Mouse (Mus musculus): Measurements from ENCODE around the gene Sarm1.
"Not testable (repeated sequence)": the region's sequence is repeated elsewhere in the genome, so short reads cannot be mapped to it uniquely, and the experiment has no call there.

The Sarm1 gene

DNA sequence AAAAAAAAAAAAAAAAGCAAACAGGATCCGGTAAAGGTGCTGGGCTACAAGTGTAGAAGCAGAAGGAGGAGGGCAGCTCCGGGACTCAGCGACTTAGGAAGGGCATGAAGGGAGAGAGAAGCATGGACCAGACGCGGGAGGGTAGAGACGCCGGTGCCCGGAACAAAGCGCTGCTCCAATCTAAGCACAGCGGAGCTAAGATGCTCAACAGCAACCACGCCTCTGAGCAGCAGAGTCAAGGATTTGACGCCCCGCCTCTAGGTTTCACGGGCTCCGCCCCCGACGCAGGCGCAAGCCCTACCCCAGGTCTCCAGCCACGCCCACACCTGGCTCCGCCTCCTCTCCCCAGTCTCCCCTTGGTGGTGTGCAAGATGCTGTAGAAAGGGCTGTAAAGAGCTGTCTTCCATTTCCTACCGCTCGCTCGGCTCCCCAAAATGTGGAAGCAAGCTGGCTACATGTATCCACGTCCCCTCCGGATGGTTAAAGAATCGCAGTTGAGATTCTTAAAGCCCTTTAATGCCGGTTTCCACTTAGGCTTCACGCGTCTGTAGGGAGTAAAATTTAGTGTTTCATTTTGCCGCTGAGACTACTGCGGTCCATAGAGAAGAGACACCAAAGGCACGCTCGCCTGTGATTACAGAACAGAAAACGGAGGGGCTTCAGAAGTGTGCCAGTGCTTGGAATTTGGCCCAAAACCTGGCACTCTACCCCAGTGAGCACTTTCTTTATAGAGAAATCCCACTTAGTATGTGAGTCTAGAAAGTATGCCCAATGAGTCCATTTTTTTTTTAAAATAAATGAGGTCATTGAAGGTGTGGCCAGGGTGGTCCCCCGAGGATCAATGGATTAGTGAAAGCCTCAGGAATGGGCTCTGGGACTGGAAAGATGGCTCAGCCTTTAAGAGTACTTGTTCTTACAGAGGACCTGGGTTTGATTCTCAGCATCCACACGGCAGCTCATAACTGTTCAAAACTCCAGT is at the start of gene Sarm1:
Gene Sarm1 (minus strand): TSS at position 211 of the 979 bp plus-strand sequence.
- in situ Hi-C loops (cut with MboI; ENCODE audit: low pct_unique_long_range_greater_than_20kb in 1 of 2, low sequenced_read_pairs in 2 of 2, unreplicated experiment in 1 of 2), result no loop called here

DNA sequence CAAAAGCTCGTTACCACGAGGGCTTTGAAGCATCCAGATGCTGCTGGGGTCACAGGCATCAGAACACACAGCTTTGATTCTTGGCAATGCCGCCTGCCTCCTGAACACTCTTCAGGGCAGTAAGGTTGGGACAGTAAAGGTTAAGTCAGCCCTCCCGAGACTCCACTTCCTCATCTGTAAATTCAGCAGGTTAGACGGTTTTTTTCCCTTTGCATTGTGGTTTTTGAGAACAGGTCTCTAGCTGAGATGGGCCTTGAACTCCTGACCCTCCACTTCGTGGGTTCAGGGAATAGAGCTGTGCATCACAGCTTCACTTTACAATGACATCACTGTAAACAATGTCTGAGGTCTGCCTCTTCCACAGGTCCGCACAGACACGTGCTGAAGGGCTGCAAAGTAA is 47.6 kb upstream of the Sarm1 start:
- in situ Hi-C loops (cut with MboI; ENCODE audit: low pct_unique_long_range_greater_than_20kb in 1 of 2, low sequenced_read_pairs in 2 of 2, unreplicated experiment in 1 of 2), result no loop called here

DNA sequence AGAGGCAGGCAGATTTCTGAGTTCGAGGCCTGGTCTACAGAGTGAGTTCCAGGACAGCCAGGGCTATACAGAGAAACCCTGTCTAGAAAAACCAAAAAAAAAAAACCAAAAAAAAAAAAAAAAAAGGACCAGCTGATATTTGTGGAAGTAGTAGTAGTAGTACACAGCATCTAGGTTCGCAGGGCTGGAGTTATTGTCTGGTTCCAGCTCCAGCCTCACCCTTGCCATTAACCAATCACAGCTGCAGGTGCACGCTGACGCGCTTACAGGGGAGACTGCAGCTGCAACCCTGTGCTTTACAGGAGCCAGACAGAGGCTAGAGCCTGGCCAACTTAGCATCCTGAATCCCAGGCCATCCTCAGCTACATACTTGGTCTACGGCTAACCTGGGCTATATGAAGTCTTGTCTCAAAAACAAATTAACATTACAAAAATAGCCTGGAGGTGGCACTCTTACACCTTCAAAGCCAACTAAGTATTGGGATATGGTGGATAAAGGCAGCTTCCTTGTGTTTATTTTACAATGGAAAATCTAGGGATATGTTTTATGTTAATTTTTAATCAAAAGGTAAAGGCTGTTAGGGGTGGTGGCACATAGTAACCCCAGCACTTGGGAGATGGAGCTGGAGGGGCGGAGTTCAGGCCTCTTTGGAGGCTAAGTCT is 47.0 kb upstream of the Sarm1 start:
- in situ Hi-C loops (cut with MboI; ENCODE audit: low pct_unique_long_range_greater_than_20kb in 1 of 2, low sequenced_read_pairs in 2 of 2, unreplicated experiment in 1 of 2), result no loop called here

DNA sequence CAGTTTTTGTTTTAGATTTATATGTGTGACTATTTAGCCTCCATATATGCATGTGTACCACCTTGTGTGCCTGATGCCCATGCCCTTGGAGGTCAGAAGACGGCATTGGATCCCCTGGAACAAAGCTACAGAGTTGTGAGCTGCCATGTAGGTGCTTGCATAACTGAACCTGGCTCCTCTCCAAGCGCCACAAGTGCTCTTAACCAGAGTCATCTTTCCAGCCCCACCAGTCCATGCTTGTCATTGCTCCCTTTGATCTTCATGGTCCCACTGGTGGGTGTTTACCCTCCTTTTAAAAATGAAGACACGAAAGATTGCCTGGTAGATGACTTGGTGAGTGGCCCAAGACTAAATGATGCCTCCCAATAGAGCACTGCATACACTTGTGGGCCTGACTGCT is 42.8 kb upstream of the Sarm1 start:
- in situ Hi-C loops (cut with MboI; ENCODE audit: low pct_unique_long_range_greater_than_20kb in 1 of 2, low sequenced_read_pairs in 2 of 2, unreplicated experiment in 1 of 2), result no loop called here

DNA sequence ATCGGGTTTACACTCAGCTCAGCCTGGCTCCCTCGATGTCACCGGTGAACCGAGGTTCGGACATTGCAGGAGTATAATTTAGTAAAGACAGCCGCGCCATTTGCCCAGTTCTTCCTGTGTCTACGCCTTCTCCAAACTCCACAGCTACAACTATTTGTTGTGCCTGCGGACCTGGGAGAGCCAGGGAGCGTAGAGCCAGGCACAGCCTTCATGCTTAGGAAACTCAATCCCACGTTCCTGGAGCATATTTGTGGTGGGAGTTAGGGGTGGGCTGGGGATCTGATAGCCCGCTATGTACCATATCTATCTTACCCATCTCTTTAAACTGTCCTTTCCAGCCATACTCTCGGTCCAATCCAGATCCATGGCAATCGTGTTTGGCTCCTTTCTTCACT is 39.1 kb upstream of the Sarm1 start:
- in situ Hi-C loops (cut with MboI; ENCODE audit: low pct_unique_long_range_greater_than_20kb in 1 of 2, low sequenced_read_pairs in 2 of 2, unreplicated experiment in 1 of 2), result no loop called here

DNA sequence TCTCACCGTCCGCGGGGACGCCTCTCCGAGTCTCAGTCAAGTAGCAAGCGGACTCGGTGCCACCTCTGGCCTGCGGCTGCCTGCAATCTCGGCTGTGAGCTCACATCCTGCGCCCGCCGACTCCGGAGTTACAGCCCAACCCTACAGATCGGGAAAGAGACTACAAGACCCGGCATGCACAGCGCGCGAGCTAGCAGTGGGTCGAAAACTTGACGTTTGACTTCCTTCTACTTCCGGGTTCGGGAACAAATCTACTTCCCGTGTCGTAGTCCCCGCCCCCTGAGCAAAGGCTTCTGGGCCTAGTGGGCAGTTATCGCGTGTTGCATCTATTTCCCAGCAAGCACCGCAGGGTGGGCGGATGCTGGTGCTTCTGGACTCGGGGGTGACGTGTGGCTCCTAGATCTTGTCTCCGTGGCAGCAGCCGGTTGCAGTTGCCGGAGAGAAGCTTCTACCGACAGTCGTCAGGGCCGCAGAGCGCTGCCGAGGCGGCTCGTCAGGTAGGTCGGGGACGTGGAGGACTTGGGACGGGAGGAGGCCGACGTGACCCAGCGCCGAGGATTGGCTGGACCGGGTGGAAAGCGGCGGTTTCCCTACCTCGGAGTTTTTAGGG is 38.6 kb upstream of the Sarm1 start, which contains the start of the genes Tnfaip1 and Ift20:
Gene Tnfaip1 (minus strand): TSS at position 253 of the 610 bp plus-strand sequence.
Gene Ift20 (plus strand): TSS at position 282 of the 610 bp plus-strand sequence.
- in situ Hi-C loops (cut with MboI; ENCODE audit: low pct_unique_long_range_greater_than_20kb in 1 of 2, low sequenced_read_pairs in 2 of 2, unreplicated experiment in 1 of 2), result no loop called here

DNA sequence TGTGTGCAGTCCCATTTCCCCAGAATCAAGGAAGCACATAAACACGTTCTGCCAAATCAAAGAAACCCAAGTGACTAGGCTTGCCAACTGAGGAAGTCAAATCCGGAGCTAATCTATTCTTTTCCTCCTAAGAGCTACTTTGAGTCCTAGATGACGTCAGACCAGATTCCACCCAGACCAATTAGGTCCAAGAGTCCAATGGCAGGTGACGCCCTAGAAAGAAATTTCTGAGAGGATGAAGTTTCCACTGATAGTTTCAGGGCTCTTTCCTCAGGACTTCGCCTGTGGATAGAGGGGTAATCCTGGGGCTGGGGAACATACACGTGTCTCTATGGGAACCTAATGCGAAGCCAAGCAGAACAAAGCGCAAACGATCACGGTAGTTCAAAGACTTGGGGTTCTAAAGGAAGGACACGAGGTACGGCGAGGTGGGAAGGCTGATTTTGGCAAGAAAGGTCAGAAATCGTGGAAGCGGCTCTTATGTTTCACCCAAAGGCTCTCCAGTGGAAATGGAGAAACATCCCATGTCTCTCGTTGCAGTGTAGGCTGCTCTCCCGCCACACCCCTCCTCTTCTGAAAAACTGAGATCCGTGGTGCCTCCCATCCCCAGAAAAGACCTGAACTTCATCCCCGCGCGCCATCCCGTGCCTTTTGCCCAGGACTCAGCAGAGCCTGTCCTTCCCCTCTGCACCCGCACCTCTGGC is 38.0 kb upstream of the Sarm1 start:
- in situ Hi-C loops (cut with MboI; ENCODE audit: low pct_unique_long_range_greater_than_20kb in 1 of 2, low sequenced_read_pairs in 2 of 2, unreplicated experiment in 1 of 2), result no loop called here

DNA sequence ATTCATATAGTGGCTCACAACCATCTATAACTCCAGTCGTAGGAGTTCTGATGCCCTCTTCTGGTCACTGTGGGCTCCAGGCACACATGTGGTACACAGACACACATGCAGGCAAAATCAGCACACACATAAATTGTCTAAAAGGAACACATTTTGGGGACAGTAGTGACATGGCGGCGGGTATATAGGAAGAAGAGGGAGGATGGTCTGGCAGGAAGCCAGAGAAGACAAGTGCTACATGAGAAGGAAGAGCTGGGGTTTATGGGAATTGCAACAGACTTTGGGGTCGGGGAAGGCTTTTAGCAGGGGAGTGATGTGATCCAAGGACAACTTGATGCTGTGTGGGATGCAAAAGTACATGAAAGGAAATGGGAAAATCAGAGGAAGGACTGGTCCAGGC is 37.0 kb upstream of the Sarm1 start:
- in situ Hi-C loops (cut with MboI; ENCODE audit: low pct_unique_long_range_greater_than_20kb in 1 of 2, low sequenced_read_pairs in 2 of 2, unreplicated experiment in 1 of 2), result no loop called here

DNA sequence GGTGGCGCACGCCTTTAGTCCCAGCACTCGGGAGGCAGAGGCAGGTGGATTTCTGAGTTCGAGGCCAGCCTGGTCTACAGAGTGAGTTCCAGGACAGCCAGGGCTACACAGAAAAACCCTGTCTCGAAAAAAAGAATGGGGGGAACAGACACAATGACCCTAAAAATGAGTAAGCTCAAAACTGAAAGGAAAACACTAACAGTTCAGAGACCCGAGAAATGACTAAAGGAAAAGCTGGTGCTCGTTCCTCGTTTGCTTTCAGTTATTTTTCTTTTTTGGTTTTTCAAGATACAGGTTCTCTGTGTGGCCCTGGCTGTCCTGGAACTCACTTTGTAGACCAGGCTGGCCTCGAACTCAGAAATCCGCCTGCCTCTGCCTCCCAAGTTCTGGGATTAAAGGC is 34.0 kb upstream of the Sarm1 start:
- in situ Hi-C loops (cut with MboI; ENCODE audit: low pct_unique_long_range_greater_than_20kb in 1 of 2, low sequenced_read_pairs in 2 of 2, unreplicated experiment in 1 of 2), result not testable (repeated sequence)

DNA sequence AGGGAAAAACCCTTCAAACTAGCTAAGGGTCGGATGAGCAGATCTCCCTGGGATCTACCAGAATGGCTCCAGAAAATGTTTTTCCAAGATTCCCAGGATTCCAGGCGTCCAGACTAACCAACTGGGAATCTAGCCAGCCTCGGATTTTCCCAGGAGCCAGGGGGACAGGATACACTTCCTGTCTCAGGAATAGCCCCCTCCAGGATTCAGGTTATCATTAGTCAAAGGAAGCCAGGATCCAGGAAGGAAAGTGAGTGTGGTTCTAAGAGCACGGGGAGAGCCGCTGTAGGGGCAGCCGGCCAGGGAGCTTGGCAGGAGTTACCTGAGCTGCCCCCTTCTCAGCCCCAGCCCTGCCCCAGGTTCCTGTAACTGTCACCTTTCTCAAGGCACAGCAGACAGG is 33.5 kb upstream of the Sarm1 start:
- in situ Hi-C loops (cut with MboI; ENCODE audit: low pct_unique_long_range_greater_than_20kb in 1 of 2, low sequenced_read_pairs in 2 of 2, unreplicated experiment in 1 of 2), result no loop called here

DNA sequence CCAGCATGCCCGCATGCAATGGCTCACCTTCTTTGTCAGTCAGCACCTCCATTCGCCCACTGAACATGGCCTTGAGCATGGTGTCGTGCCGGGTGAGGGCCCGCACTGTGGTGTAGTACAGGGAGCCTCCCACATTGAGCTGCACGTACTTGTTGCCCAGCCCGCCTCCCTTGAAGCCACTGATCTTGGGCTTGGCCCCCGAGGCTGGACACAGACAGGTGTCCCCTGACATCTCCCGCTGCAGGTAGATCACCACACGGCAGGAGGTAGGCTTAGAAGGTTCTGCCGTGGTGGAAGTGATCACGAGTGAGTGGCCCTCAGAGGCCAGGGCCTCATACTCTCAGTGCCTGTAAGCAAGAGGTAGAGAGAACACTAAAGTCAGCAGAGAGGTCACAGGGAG is 32.4 kb upstream of the Sarm1 start:
- in situ Hi-C loops (cut with MboI; ENCODE audit: low pct_unique_long_range_greater_than_20kb in 1 of 2, low sequenced_read_pairs in 2 of 2, unreplicated experiment in 1 of 2), result no loop called here

DNA sequence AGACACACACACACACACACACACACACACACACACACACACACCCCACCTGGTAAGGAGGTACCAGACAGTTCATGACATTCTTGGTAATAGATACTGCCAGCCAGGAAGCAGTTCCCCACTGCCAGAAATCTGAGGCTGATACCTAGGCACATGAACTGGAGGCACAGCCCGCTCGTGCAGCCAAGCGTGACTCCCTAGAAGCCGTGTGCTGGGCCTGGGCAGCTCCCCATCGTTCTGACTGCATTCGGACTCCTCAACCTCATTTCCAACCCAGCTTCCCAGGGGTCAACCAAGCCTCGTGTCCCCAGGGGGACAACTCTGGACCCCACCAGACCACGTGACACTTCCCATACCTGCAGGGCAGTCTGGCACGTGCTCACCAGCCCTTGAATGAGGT is 31.2 kb upstream of the Sarm1 start:
- in situ Hi-C loops (cut with MboI; ENCODE audit: low pct_unique_long_range_greater_than_20kb in 1 of 2, low sequenced_read_pairs in 2 of 2, unreplicated experiment in 1 of 2), result no loop called here

DNA sequence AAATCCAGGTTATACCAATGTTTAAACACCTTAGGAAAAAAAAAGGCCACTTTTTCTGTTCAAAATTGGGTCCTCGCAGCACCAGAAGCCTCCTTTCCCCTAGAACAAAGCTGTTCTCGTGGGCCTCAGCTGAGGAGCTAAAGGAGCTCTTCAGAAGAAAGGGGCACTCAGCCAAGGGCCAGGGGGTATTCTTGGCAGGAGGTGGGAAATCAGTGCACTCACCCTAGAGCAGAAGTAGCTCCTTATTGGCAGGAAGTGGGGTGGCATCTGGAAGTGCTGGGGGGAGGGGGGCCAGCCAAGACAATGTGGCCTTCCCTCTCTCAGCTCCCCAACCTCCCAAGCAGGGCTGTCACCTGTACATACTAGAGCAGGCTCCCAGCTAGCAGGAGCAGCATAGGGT is 27.3 kb upstream of the Sarm1 start:
- in situ Hi-C loops (cut with MboI; ENCODE audit: low pct_unique_long_range_greater_than_20kb in 1 of 2, low sequenced_read_pairs in 2 of 2, unreplicated experiment in 1 of 2), result no loop called here

DNA sequence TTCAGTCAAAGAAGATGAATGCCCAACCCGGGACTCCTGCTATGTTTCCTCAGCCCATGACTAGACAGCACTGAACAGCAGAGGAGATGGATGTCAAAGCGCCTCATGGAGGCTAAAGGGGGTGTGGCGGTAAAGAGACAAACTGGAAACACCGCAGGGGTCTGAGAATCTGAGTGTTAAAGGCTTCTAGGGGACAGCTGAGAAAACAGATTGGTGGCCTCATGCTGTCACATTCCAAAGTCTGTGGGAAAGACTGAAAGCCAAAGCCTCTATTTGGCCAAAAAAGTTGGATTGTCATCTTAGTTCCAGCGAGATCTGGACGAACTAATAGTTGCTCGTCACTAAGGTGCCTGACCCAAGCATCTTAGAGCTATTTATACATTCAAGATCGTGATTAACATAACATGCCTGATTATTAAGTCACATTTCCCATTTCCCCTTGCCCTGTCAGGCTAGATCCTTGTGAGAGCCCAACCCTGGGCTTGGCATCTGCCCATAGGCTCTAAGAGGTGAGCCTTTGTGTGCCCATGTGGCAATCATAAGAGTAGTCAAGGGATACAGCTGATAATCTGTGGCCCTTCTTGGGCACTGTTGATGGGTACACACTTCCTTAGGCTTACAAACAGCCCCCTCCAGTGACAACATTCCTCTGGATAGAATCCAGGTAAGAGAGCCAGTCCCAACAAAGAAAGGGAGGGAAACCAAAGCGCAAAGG is 25.8 kb upstream of the Sarm1 start:
- in situ Hi-C loops (cut with MboI; ENCODE audit: low pct_unique_long_range_greater_than_20kb in 1 of 2, low sequenced_read_pairs in 2 of 2, unreplicated experiment in 1 of 2), result no loop called here

DNA sequence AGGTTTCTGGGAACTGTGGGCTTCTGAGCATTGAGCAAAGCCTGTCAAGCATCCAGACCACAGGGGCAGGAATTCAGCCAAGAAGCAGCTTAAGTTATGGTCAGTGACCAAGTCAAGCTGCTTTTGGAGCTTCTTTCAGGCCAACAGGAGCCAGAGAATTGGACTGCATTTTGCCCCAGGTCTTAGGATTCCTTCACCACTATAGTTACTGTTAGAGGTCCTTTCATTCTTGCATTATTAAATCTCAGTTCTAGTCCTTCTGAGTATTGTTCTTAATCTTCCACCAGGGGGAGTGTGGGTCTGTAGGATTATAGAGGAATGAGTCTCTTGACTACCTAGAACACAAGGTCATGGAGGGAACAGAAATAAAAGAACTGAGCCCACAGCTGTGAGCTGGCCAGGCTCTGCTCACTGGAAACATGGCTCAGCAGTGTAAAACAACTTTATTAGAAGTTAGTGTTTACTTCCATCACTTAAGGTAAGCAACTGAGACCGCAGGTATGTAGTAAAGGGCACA is 25.0 kb upstream of the Sarm1 start:
- in situ Hi-C loops (cut with MboI; ENCODE audit: low pct_unique_long_range_greater_than_20kb in 1 of 2, low sequenced_read_pairs in 2 of 2, unreplicated experiment in 1 of 2), result no loop called here

DNA sequence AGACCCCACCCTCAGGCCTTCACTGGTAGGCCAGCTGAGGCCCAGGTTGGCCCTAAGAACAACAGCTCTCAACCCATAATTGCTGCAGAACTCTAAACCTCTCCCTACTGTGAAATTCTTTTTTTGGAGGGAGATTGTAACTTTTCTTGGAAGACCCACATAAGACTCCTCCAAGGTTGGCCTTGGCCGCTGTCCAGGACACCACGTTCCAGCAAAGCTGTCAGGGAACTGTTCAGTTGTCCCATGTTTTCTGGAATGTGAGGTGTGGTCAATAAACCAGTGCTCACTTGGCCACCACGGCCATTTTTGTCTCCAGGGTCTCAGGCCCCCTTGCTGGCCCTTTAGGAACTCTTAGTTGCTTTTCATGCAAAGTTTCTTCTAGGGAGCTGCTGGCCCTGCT is 24.3 kb upstream of the Sarm1 start:
- in situ Hi-C loops (cut with MboI; ENCODE audit: low pct_unique_long_range_greater_than_20kb in 1 of 2, low sequenced_read_pairs in 2 of 2, unreplicated experiment in 1 of 2), result no loop called here

DNA sequence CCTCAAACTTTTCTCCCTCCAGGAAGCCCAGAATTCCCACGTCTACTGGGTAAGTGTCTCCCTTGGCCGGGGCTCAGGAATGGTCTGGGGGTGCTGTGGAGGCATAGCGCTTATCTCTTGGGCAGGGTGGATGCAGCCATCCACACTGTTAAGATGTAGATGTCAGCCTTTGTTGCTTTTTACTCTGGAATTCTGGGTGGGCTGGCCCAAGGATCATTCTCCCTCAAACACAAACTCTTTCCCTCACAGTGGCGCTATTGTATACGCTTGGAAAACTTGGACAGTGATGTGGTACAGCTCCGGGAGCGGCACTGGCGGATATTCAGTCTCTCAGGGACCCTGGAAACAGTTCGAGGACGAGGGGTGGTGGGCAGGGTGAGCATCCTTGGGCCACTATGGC is 21.4 kb upstream of the Sarm1 start:
- in situ Hi-C loops (cut with MboI; ENCODE audit: low pct_unique_long_range_greater_than_20kb in 1 of 2, low sequenced_read_pairs in 2 of 2, unreplicated experiment in 1 of 2), result no loop called here

Data from mouse embryonic stem cell (cell line).